Mouse (Mus musculus): ENCODE data around the gene Sart1. TPM values are rescaled to one million over a fixed set of nuclear protein-coding genes. Genes with fewer than 3 reads are reported as not detected.

Gene Sart1
- polyA plus RNA-seq (2021; fragmentation: Nextera tagmentation) = 23.3 and 23.5 TPM in 2 replicates
- long read RNA-seq, experiment 1, full-length matches to known transcripts = 6 of 23 reads
- long read RNA-seq, experiment 1, partial matches to known transcripts = 15 of 23 reads
- long read RNA-seq, experiment 1, other reads (novel, unspliced or antisense) = 2 of 23 reads
- long read RNA-seq, experiment 2, full-length matches to known transcripts = 111 of 140 reads
- long read RNA-seq, experiment 2, partial matches to known transcripts = 15 of 140 reads
- long read RNA-seq, experiment 2, other reads (novel, unspliced or antisense) = 14 of 140 reads

DNA sequence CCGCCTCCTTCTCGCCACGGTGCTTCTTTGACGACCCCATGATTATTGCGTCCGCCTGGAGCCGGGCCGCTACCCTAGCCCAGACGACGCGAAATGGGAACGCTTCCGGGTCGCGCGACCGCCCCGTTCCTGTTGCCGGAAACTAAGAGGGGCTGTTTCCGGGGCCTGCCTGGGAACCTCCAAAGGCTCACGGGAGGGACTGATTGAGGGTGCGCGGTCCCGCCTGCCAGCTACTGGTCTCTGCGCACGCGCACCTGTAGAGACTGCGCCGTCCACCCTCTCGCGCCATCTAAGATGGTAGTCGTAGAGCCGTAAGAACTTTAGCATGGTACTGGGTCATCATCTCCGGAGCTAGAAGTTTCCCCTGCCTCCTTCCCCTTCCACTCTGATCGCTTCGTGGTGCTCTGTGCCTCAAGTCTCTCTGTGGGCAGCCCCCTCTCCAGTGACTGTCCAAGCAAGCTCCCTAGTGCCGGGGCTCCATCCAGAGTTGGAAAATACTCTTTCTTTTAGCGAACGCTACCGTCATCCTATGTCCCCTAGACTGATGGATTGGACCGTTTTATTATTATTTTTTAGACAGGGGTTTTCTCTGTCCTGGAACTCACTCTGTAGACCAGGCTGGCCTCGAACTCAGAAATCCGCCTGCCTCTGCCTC, at the start of gene Sart1:
Gene Sart1 (minus strand): TSS at position 116 of the 655 bp plus-strand sequence.

GRCm38 (mm10) chr19:5424782-5425741, 36.6 kb upstream of the Sart1 start, which contains the start of the genes Drap1 and AI837181:
Gene Drap1 (minus strand): TSS chr19:5424979.
Gene AI837181 (plus strand): TSS chr19:5425144.

DNA sequence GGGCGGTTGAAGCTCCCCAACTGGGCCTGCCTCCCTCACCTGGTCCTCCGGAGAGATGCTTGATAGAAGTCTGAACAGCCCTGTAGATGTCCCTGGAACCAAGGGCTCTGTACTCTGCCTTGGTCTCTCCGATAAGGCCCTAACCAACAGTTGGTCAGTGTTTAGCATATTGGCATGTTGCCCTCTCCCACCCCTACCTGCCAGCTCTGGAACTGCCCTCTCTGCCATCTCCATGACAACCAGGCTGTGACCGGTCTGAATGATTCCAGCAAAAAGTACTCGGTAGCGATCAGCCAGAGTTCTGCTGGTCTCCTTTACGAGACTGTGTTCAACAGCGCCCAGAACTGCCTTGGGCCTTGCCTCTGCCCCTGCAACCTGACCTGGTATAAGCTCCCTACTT, 13.8 kb upstream of the Sart1 start, which contains the start of gene Tsga10ip:
Gene Tsga10ip (minus strand): TSS at position 234 of the 400 bp plus-strand sequence.

DNA sequence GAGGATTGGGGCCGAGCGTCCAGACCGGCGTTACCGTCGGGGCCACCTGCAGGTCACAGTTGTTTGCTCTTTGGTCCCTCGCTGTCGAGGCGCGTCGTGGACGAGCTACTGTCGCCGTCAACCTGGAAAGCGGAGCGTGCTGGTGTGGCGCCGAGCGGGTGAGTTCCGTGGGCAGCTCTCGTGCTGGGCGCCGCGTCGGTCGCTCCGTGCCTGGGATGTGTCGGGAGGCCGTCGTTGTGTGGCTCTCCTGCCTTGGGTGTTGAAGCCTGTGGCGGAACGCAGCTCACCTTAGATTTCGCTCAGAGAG, 21.5 kb downstream of the Sart1 start, which contains the start of gene Banf1:
Gene Banf1 (minus strand): TSS at position 116 of the 307 bp plus-strand sequence.

DNA sequence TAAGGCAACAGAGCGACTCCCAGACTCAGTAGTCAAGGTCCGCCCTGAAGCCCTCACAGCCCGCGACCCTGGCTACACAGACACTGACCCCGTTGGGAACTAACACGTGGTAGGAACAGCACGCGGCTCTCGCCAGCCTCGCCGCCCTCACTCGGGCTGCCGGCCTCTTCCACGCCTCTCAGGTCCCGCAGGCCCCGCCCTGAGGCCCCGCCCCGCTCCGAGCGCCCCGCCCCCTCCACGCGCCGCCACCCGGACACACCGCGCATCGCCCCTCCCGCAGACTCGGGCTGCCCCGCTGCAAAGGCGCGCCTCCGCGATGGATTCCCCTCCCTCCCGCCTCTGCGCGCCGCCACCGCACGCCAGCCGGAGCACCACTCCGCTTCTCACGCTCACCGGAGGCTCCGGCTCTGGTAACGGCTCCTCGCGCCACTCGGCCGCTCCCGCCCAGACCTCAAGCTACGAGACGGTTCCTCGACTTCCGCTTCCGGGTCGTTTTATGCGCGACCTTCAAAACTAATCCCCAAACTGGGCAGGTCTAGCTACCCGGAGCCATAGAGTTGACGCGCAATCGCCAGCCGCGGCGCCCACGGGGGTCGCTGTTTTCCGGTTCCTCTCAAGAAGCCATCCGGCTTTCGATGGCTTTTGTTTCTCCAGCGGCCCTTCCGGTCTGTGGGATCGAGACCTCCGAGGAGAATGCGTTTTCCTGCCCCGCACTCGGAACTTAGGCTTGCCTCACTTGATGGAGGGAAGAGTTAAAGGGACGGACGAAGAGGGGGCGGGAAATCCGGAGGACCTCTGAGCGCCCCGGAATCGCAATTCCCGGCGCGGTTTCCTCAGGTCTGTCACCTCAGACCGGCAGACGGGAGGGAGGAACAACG, 22.1 kb downstream of the Sart1 start, which contains the start of gene Eif1ad:
Gene Eif1ad (plus strand): TSS at position 567 of the 878 bp plus-strand sequence.

DNA sequence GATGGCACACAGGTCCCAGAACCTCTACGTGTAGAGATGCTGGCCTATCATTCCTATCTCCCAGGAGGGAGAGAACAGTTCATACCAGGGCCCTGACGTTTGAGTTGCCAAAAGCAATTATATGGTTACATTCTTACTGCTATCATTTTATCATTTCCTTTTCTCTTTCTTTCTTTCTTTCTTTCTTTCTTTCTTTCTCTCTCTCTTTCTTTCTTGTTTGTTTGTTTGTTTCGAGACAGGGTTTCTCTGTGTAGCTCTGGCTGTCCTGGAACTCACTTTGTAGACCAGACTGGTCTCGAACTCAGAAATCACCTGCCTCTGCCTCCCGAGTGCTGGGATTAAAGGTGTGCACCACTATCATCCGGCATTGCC, 39.0 kb downstream of the Sart1 start, which contains the start of gene Cst6:
Gene Cst6 (minus strand): TSS at position 73 of the 372 bp plus-strand sequence.

GRCm38 (mm10) chr19:5335441-5335840, 53.1 kb downstream of the Sart1 start, which contains the start of gene Catsper1:
Gene Catsper1 (plus strand): TSS chr19:5335741.

Other genes starting within 250 kb of the Sart1 start
- gene Pacs1, start 115.6 kb downstream of the Sart1 start, polyA plus RNA-seq (2021; fragmentation: Nextera tagmentation) = 25.5 and 25.8 TPM in 2 replicates
- gene Sf3b2, start 93.2 kb downstream of the Sart1 start, polyA plus RNA-seq (2021; fragmentation: Nextera tagmentation) = 214 and 232 TPM in 2 replicates
- gene Gal3st3, start 90.4 kb downstream of the Sart1 start, polyA plus RNA-seq (2021; fragmentation: Nextera tagmentation) = 71.6 and 91.0 TPM in 2 replicates
- gene Catsper1, start 53.0 kb downstream of the Sart1 start, polyA plus RNA-seq (2021; fragmentation: Nextera tagmentation) = not detected in 2 replicates
- 20.6 and 32.3 TPM in 2 replicates for gene Cst6, start 39.1 kb downstream of the Sart1 start, polyA plus RNA-seq (2021; fragmentation: Nextera tagmentation)
- 22.7 and 28.8 TPM in 2 replicates for gene Eif1ad, start 22.0 kb downstream of the Sart1 start, polyA plus RNA-seq (2021; fragmentation: Nextera tagmentation)
- 166 and 174 TPM in 2 replicates for gene Banf1, start 21.5 kb downstream of the Sart1 start, polyA plus RNA-seq (2021; fragmentation: Nextera tagmentation)
- gene Tsga10ip, start 13.8 kb upstream of the Sart1 start, polyA plus RNA-seq (2021; fragmentation: Nextera tagmentation) = not detected in 2 replicates
- 165 and 209 TPM in 2 replicates for gene Drap1, start 36.3 kb upstream of the Sart1 start, polyA plus RNA-seq (2021; fragmentation: Nextera tagmentation)
- gene AI837181, start 36.4 kb upstream of the Sart1 start, polyA plus RNA-seq (2021; fragmentation: Nextera tagmentation) = 40.3 and 40.7 TPM in 2 replicates
- gene Fosl1, start 58.8 kb upstream of the Sart1 start, polyA plus RNA-seq (2021; fragmentation: Nextera tagmentation) = 0.38 TPM in 1 of 2 replicates, not detected in the other
- 15.8 and 16.5 TPM in 2 replicates for gene Ccdc85b, start 69.2 kb upstream of the Sart1 start, polyA plus RNA-seq (2021; fragmentation: Nextera tagmentation)
- gene Fibp, start 71.9 kb upstream of the Sart1 start, polyA plus RNA-seq (2021; fragmentation: Nextera tagmentation) = 85.1 and 88.5 TPM in 2 replicates
- 0.20 and 0.41 TPM in 2 replicates for gene Ctsw, start 79.8 kb upstream of the Sart1 start, polyA plus RNA-seq (2021; fragmentation: Nextera tagmentation)
- 17.7 and 32.4 TPM in 2 replicates for gene Efemp2, start 85.3 kb upstream of the Sart1 start, polyA plus RNA-seq (2021; fragmentation: Nextera tagmentation)
- 24.3 and 24.9 TPM in 2 replicates for gene Mus81, start 99.7 kb upstream of the Sart1 start, polyA plus RNA-seq (2021; fragmentation: Nextera tagmentation)
- 906 and 1,048 TPM in 2 replicates for gene Cfl1, start 101.8 kb upstream of the Sart1 start, polyA plus RNA-seq (2021; fragmentation: Nextera tagmentation)
- gene 1700020D05Rik, start 115.1 kb upstream of the Sart1 start, polyA plus RNA-seq (2021; fragmentation: Nextera tagmentation) = not detected in 2 replicates
- gene Snx32, start 121.8 kb upstream of the Sart1 start, polyA plus RNA-seq (2021; fragmentation: Nextera tagmentation) = 50.6 and 51.6 TPM in 2 replicates
- not detected in 2 replicates for gene Ovol1, start 171.9 kb upstream of the Sart1 start, polyA plus RNA-seq (2021; fragmentation: Nextera tagmentation)
- gene Ap5b1, start 179.3 kb upstream of the Sart1 start, polyA plus RNA-seq (2021; fragmentation: Nextera tagmentation) = 2.8 and 5.1 TPM in 2 replicates
- 47.4 and 53.5 TPM in 2 replicates for gene Rnaseh2c, start 213.2 kb upstream of the Sart1 start, polyA plus RNA-seq (2021; fragmentation: Nextera tagmentation)
- gene Kat5, start 221.5 kb upstream of the Sart1 start, polyA plus RNA-seq (2021; fragmentation: Nextera tagmentation) = 41.3 and 45.1 TPM in 2 replicates
- 9.2 and 14.8 TPM in 2 replicates for gene Rela, start 248.8 kb upstream of the Sart1 start, polyA plus RNA-seq (2021; fragmentation: Nextera tagmentation)